Mouse (Mus musculus): Measurements from ENCODE around the gene Fars2.

DNA sequence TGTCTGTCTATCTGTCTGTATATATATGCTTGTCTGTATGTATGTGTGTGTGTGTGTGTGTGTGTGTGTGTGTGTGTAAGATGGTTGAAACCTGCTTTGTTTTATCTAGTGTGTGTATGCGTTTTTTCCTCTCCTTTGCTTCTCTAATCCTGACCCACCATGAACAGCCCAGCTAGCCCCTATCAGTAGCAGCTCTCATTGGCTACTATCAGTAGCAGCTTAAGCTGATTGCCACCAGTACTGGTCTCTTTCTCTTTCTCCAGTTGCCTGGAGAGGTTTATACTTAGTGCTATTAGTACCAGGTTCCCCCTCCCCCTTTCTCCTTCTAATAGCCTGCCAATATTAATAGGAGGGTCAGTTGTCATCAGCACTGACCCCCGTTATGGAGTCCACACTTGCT, 144.1 kb downstream of the Fars2 start:
- TF ChIP-seq POLR2A (IDR thresholded peaks at IDR 0.05; ENCODE audit: borderline replicate concordance, extremely low read depth, low read depth, low read length) (no peak), CTCF (IDR thresholded peaks at IDR 0.05; ENCODE audit: insufficient read depth, low read length) (no peak)
